11 mouse cellular contexts compared by ENCODE assay signal in the genomic region with DNA sequence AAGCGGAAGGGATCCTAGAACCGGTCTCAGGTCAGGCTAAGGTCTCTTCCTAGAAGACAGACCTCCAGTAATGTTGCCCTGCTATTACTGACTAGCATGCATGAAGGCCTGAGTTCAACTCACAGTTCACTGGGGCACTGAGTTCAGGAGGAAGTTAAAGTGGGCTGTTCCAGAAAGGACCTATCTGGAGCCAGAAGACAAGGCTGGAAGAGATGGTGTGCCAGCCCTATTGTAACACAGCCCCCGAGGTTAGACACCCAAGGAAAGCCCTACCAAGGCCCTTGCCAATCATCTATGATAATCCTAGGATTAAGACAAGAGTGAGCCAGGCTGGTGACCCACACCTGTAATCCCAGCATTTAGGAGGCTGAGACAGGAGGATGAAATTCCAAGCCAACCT. TPM values are rescaled to one million over a fixed set of nuclear protein-coding genes. Genes with fewer than 3 reads are reported as not detected.
A peak's percentile ranks its signal among the peaks of the same experiment; 100 is the strongest.
DNase-seq lines count a peak whose midpoint lies in the region; ATAC-seq and TF ChIP-seq lines count a peak whose summit lies in the region.
"Had no signal": no experiment of that assay in that cellular context is flagged by ENCODE, and none has a peak within 500 bp of the region (broad histone marks: within the 10 kb centered on the region; RNA-seq: fewer than 3 reads in every experiment).

No protein-coding gene starts in this region.

- no peak overlapping the region for H3K4me3 ChIP-seq in CH12.LX (replicated peaks in 1 of 3; ENCODE audit: low read depth in 2 of 3, low read length in 2 of 3, poor library complexity in 1 of 3)
- peak overlapping the region; percentile 64 for H3K4me3 ChIP-seq in heart, embryonic 11.5 days (ENCODE audit: low read depth, low read length)
- peak overlapping the region; percentile 60 for H3K4me3 ChIP-seq in liver, embryonic 12.5 days

- H3K9me3 ChIP-seq in CH12.LX (replicated peaks; ENCODE audit: low read length): no peaks in the 10 kb centered on the region
- no peaks in the 10 kb centered on the region for H3K9me3 ChIP-seq in heart, embryonic 11.5 days (replicated peaks; ENCODE audit: control insufficient read depth, low read length)
- no peaks in the 10 kb centered on the region for H3K9me3 ChIP-seq in liver, embryonic 12.5 days (replicated peaks)

- no peak overlapping the region for H3K9ac ChIP-seq in CH12.LX (ENCODE audit: insufficient read depth, low read depth)
- no peak overlapping the region for H3K9ac ChIP-seq in heart, embryonic 11.5 days (ENCODE audit: low read depth, low read length)
- H3K9ac ChIP-seq in liver, embryonic 12.5 days: no peak overlapping the region

- no peak for TF ChIP-seq RAD21 in CH12.LX (IDR thresholded peaks at IDR 0.05; ENCODE audit: low read depth, low read length)

- H3K36me3 ChIP-seq in CH12.LX (replicated peaks in 1 of 2; ENCODE audit: control insufficient read depth in 1 of 2, insufficient read depth in 1 of 2, low read length in 1 of 2): no peaks in the 10 kb centered on the region
- no peaks in the 10 kb centered on the region for H3K36me3 ChIP-seq in heart, embryonic 11.5 days (ENCODE audit: control insufficient read depth, insufficient read depth, low read length)
- no peaks in the 10 kb centered on the region for H3K36me3 ChIP-seq in liver, embryonic 12.5 days

- dilution Hi-C loops in CH12.LX (cut with MboI; ENCODE audit: extremely low pct_ligation_motif_present, extremely low pct_unique_long_range_greater_than_20kb, low sequenced_read_pairs): no loop called here

- no peak for TF ChIP-seq CTCF in CH12.LX (conservative IDR thresholded peaks at IDR 0.05 in 1 of 2, IDR thresholded peaks at IDR 0.05 in 1 of 2; ENCODE audit: low read depth in 2 of 2, low read length in 2 of 2)

- intact Hi-C loops in heart, postnatal 25 days (cut with DNase I): loop anchor here (10.0 kb wide), 1 partner anchor 247 kb away; a partner anchor contains a TSS
- intact Hi-C loops in left cerebral cortex, postnatal 4 days (cut with DNase I): no loop called here

- 37% methylated on average over 3 of the region's 3 CpGs for WGBS in heart, embryonic 11.5 days (ENCODE audit: insufficient replicate concordance)
- WGBS in liver, embryonic 12.5 days (ENCODE audit: insufficient replicate concordance): 29% methylated on average over 3 of the region's 3 CpGs

- TF ChIP-seq EP300 in CH12.LX (IDR thresholded peaks at IDR 0.05; ENCODE audit: low read length): no peak

- no peak for TF ChIP-seq POLR2A in CH12.LX (IDR thresholded peaks at IDR 0.05; ENCODE audit: low read depth, low read length)

- peak; percentile 43 for DNase-seq in heart, adult 8-10 months (ENCODE audit: low spot score)
- DNase-seq in heart, postnatal 25 days (ENCODE audit: low spot score): no peak
- DNase-seq in CH12.LX (ENCODE audit: extremely low read depth): no peak
- no peak for DNase-seq in cerebellum, adult 8-10 months
- DNase-seq in T-cell, adult 2 months (ENCODE audit: low spot score): no peak
- no peak for DNase-seq in left cerebral cortex, postnatal 4 days
- DNase-seq: adrenal gland, postnatal 36 days; right cerebral cortex, adult 18-20 months had no signal

- peaks cover 14 to 27% of the 10 kb centered on the region in 2 experiments for H3K4me1 ChIP-seq in CH12.LX (ENCODE audit: control insufficient read depth in 1 of 2, insufficient read depth in 2 of 2)
- H3K4me1 ChIP-seq in heart, embryonic 11.5 days (ENCODE audit: control insufficient read depth, insufficient read depth, low read length): peaks cover 5% of the 10 kb centered on the region; the same call in 1 of the 2 replicates
- H3K4me1 ChIP-seq in liver, embryonic 12.5 days: peaks cover 14% of the 10 kb centered on the region

- H3K4me2 ChIP-seq in CH12.LX (ENCODE audit: insufficient read depth, low read depth, poor library complexity, severe bottlenecking): peak overlapping the region; percentile 17; the same call in 1 of the 2 replicates
- peak overlapping the region; percentile 96 for H3K4me2 ChIP-seq in heart, embryonic 11.5 days
- peak overlapping the region; percentile 80 for H3K4me2 ChIP-seq in liver, embryonic 12.5 days

- H3K27me3 ChIP-seq in CH12.LX (replicated peaks): no peaks in the 10 kb centered on the region
- peaks cover 23% of the 10 kb centered on the region for H3K27me3 ChIP-seq in heart, embryonic 11.5 days (ENCODE audit: control insufficient read depth, insufficient read depth, low read length)
- peaks cover 52% of the 10 kb centered on the region for H3K27me3 ChIP-seq in liver, embryonic 12.5 days (replicated peaks)

- no peaks in the 10 kb centered on the region for H3K79me2 ChIP-seq in CH12.LX (replicated peaks; ENCODE audit: control insufficient read depth, extremely low read depth, insufficient read depth, poor library complexity, severe bottlenecking)

- ATAC-seq in heart, embryonic 11.5 days (replicated peaks; ENCODE audit: insufficient number of reproducible peaks, low FRiP score, low TSS enrichment): no peak
- no peak for ATAC-seq in liver, embryonic 12.5 days

- H3K27ac ChIP-seq in CH12.LX (ENCODE audit: insufficient read depth, low read depth): no peak overlapping the region
- 0 out of 2 replicates have a peak overlapping the region, but pooled peaks have one; percentile 17 for H3K27ac ChIP-seq in heart, embryonic 11.5 days (ENCODE audit: low read depth, low read length)
- H3K27ac ChIP-seq in liver, embryonic 12.5 days: peak overlapping the region; percentile 56; the same call in 1 of the 2 replicates

- in situ Hi-C loops in CH12.LX (cut with MboI; ENCODE audit: low pct_ligation_motif_present, low pct_unique_long_range_greater_than_20kb, low sequenced_read_pairs): no loop called here

TF ChIP-seq in CH12.LX, 34 proteins besides CTCF, POLR2A, EP300 and RAD21:
- TF ChIP-seq MEF2A (IDR thresholded peaks at IDR 0.05; ENCODE audit: borderline replicate concordance, low read depth, low read length) (no peak), PAX5 (IDR thresholded peaks at IDR 0.05; ENCODE audit: low read length) (no peak), ZNF384 (IDR thresholded peaks at IDR 0.05; ENCODE audit: low read depth, low read length) (no peak)

RNA-seq across cellular contexts. Expression of a gene that starts 0.8 kb away (rescaled TPM):
- total RNA-seq in heart, adult 8-10 months (2022): 1 to 10 TPM; 1.5 to 2.3 (median 2.0) TPM
- total RNA-seq in heart, postnatal 25 days (2021): 1 to 10 TPM; 2.4 to 2.5 TPM
- 4.0 TPM in 2 replicates for total RNA-seq in CH12.LX (2012; rRNA removed)
- total RNA-seq in CH12.LX (2014; rRNA removed): 1.2 and 2.2 TPM in 2 replicates
- polyA plus RNA-seq in CH12.LX (2012; ENCODE audit: insufficient read length, low read depth): 1.2 and 1.9 TPM in 2 replicates
- 0.89 and 1.6 TPM in 2 replicates for polyA plus RNA-seq in heart, embryonic 11.5 days (2014; fragmentation: Nextera tagmentation; extraction: Ambion mirVana)
- 2.9 and 3.1 TPM in 2 replicates for polyA plus RNA-seq in liver, embryonic 12.5 days (2016; fragmentation: Nextera tagmentation; extraction: Ambion mirVana)
- 1 to 10 TPM; 1.1 TPM for total RNA-seq in left cerebral cortex, postnatal 4 days (2021)

RNA-seq across cellular contexts. Expression of a gene that starts 6.6 kb away (rescaled TPM):
- 10 to 100 TPM; 66.2 to 78.1 (median 70.0) TPM for total RNA-seq in heart, adult 8-10 months (2022)
- 10 to 100 TPM; 75.2 to 78.9 TPM for total RNA-seq in heart, postnatal 25 days (2021)
- total RNA-seq in CH12.LX (2012; rRNA removed) (84.2 and 99.4 TPM in 2 replicates), CH12.LX (2014; rRNA removed) (61.6 and 69.4 TPM in 2 replicates)
- polyA plus RNA-seq in CH12.LX (2012; ENCODE audit: insufficient read length, low read depth): 61.0 and 63.0 TPM in 2 replicates
- polyA plus RNA-seq in heart, embryonic 11.5 days (2014; fragmentation: Nextera tagmentation; extraction: Ambion mirVana): 107 and 110 TPM in 2 replicates
- 59.2 and 64.3 TPM in 2 replicates for polyA plus RNA-seq in liver, embryonic 12.5 days (2016; fragmentation: Nextera tagmentation; extraction: Ambion mirVana)
- total RNA-seq in left cerebral cortex, postnatal 4 days (2021): 10 to 100 TPM; 35.9 to 38.1 TPM

RNA-seq across cellular contexts. Expression of a gene that starts 16.7 kb away (rescaled TPM):
- 1 to 10 TPM; 1.7 to 3.9 (median 2.6) TPM for total RNA-seq in heart, adult 8-10 months (2022)
- 1 to 10 TPM in 1 of 2 experiments, under 1 TPM in 1; 0.73 to 3.7 TPM for total RNA-seq in heart, postnatal 25 days (2021)
- 3.7 and 5.8 TPM in 2 replicates for total RNA-seq in CH12.LX (2012; rRNA removed)
- total RNA-seq in CH12.LX (2014; rRNA removed): not detected in 2 replicates
- polyA plus RNA-seq in CH12.LX (2012; ENCODE audit: insufficient read length, low read depth): not detected in 2 replicates
- 7.0 and 8.8 TPM in 2 replicates for polyA plus RNA-seq in heart, embryonic 11.5 days (2014; fragmentation: Nextera tagmentation; extraction: Ambion mirVana)
- 3.0 and 3.9 TPM in 2 replicates for polyA plus RNA-seq in liver, embryonic 12.5 days (2016; fragmentation: Nextera tagmentation; extraction: Ambion mirVana)
- total RNA-seq in left cerebral cortex, postnatal 4 days (2021): under 1 TPM in 1 of 2 experiments, not detected in 1; 0.80 TPM
- total RNA-seq: layer of hippocampus, postnatal 14 days had no signal

RNA-seq across cellular contexts. Expression of a gene that starts 17.7 kb away (rescaled TPM):
- total RNA-seq in heart, adult 8-10 months (2022): under 1 TPM in 3 of 4 experiments, not detected in 1; 0.24 to 0.34 (median 0.25) TPM
- under 1 TPM; 0.16 to 0.34 TPM for total RNA-seq in heart, postnatal 25 days (2021)
- total RNA-seq in CH12.LX (2012; rRNA removed) (0.38 and 0.93 TPM in 2 replicates), CH12.LX (2014; rRNA removed) (0.68 and 0.72 TPM in 2 replicates)
- 1.4 and 2.0 TPM in 2 replicates for polyA plus RNA-seq in CH12.LX (2012; ENCODE audit: insufficient read length, low read depth)
- polyA plus RNA-seq in heart, embryonic 11.5 days (2014; fragmentation: Nextera tagmentation; extraction: Ambion mirVana): 0.37 and 0.44 TPM in 2 replicates
- polyA plus RNA-seq in liver, embryonic 12.5 days (2016; fragmentation: Nextera tagmentation; extraction: Ambion mirVana): 0.26 and 0.48 TPM in 2 replicates
- 1 to 10 TPM; 6.0 to 6.2 TPM for total RNA-seq in left cerebral cortex, postnatal 4 days (2021)

RNA-seq across cellular contexts. Expression of a gene that starts 50.2 kb away (rescaled TPM):
- total RNA-seq in heart, adult 8-10 months (2022): 10 to 100 TPM; 47.3 to 54.5 (median 53.2) TPM
- 10 to 100 TPM; 33.5 to 37.1 TPM for total RNA-seq in heart, postnatal 25 days (2021)
- total RNA-seq in CH12.LX (2012; rRNA removed): 25.6 and 29.1 TPM in 2 replicates
- total RNA-seq in CH12.LX (2014; rRNA removed): not detected in 2 replicates
- 3.7 and 4.1 TPM in 2 replicates for polyA plus RNA-seq in CH12.LX (2012; ENCODE audit: insufficient read length, low read depth)
- 39.2 and 42.8 TPM in 2 replicates for polyA plus RNA-seq in heart, embryonic 11.5 days (2014; fragmentation: Nextera tagmentation; extraction: Ambion mirVana)
- 25.9 and 28.4 TPM in 2 replicates for polyA plus RNA-seq in liver, embryonic 12.5 days (2016; fragmentation: Nextera tagmentation; extraction: Ambion mirVana)
- 10 to 100 TPM; 23.8 to 34.4 TPM for total RNA-seq in left cerebral cortex, postnatal 4 days (2021)

Comparison
In these comparisons a context has a peak if more than half of its experiments do, and no peak if none do; other contexts are left out.
1. H3K4me2 ChIP-seq: peak in every context shown above with its lines; median percentile 96 in heart, embryonic 11.5 days; 80 in liver, embryonic 12.5 days; 17 in CH12.LX.
2. H3K4me3 ChIP-seq: peak in heart, embryonic 11.5 days (single experiment) and liver, embryonic 12.5 days (single experiment); none in CH12.LX (0 of 3).